Mouse (Mus musculus): ENCODE results near the gene Tesk2.
"Not testable (repeated sequence)": the region's sequence is repeated elsewhere in the genome, so short reads cannot be mapped to it uniquely, and the experiment has no call there.

Gene Tesk2

GRCm38 (mm10) chr4:116720343-116721097 lies at the start of gene Tesk2:
Tesk2 (plus strand) TSS chr4:116720948.
- peak; percentile 95 to 96 for DNase-seq

GRCm38 (mm10) chr4:116672785-116673184 lies 48.0 kb upstream of the Tesk2 start:
- peak; percentile 80 to 85 for DNase-seq

- not testable (repeated sequence) for DNase-seq
Measured at GRCm38 (mm10) chr4:116674761-116675160, 46.0 kb upstream of the Tesk2 start.

GRCm38 (mm10) chr4:116676027-116676426 lies 44.7 kb upstream of the Tesk2 start:
- DNase-seq: no peak

GRCm38 (mm10) chr4:116677808-116678207 lies 42.9 kb upstream of the Tesk2 start:
- DNase-seq: no peak

GRCm38 (mm10) chr4:116679141-116679540 lies 41.6 kb upstream of the Tesk2 start:
- no peak for DNase-seq

- DNase-seq: not testable (repeated sequence)
Measured at GRCm38 (mm10) chr4:116680521-116680920, 40.2 kb upstream of the Tesk2 start.

- no peak for DNase-seq
Measured at GRCm38 (mm10) chr4:116683957-116684356, 36.8 kb upstream of the Tesk2 start.

- DNase-seq: no peak
Measured at GRCm38 (mm10) chr4:116684665-116685064, 36.1 kb upstream of the Tesk2 start.

- DNase-seq: peak; percentile 94 to 96
Measured at GRCm38 (mm10) chr4:116685402-116686061, 35.2 kb upstream of the Tesk2 start, which contains the start of gene Prdx1. Prdx1 (plus strand) TSS chr4:116685544.

GRCm38 (mm10) chr4:116687041-116687440 lies 33.7 kb upstream of the Tesk2 start:
- no peak for DNase-seq

- no peak for DNase-seq
Measured at GRCm38 (mm10) chr4:116689309-116689876, 31.4 kb upstream of the Tesk2 start.

- no peak for DNase-seq
Measured at GRCm38 (mm10) chr4:116692146-116692545, 28.6 kb upstream of the Tesk2 start.

- DNase-seq: no peak
Measured at GRCm38 (mm10) chr4:116693785-116694184, 27.0 kb upstream of the Tesk2 start.

- DNase-seq: no peak
Measured at GRCm38 (mm10) chr4:116698693-116699342, 21.9 kb upstream of the Tesk2 start.

GRCm38 (mm10) chr4:116700964-116701363 lies 19.8 kb upstream of the Tesk2 start:
- no peak for DNase-seq

- DNase-seq: peak; percentile 63 to 68
Measured at GRCm38 (mm10) chr4:116703804-116704203, 16.9 kb upstream of the Tesk2 start.

GRCm38 (mm10) chr4:116707666-116708065 lies 13.1 kb upstream of the Tesk2 start:
- no peak for DNase-seq

GRCm38 (mm10) chr4:116708201-116708764 lies 12.5 kb upstream of the Tesk2 start, which contains the start of the genes Mmachc and Ccdc163:
Mmachc (minus strand) TSS chr4:116708406.
Ccdc163 (plus strand) TSS chr4:116708509.
- peak; percentile 96 to 97 for DNase-seq

- peak in 1 of 2 experiments; percentile 6 for DNase-seq
Measured at GRCm38 (mm10) chr4:116708791-116709390, 11.9 kb upstream of the Tesk2 start.

GRCm38 (mm10) chr4:116710154-116710553 lies 10.6 kb upstream of the Tesk2 start:
- DNase-seq: no peak

GRCm38 (mm10) chr4:116712536-116712935 lies 8.2 kb upstream of the Tesk2 start:
- no peak for DNase-seq
